Mouse (Mus musculus) neural tube, embryonic 11.5 days (tissue): ENCODE results near the gene Samd4. TPM values are rescaled to one million over a fixed set of nuclear protein-coding genes. Genes with fewer than 3 reads are reported as not detected.

ENCODE experiments used
- ATAC-seq: fragments of 200-750 bp; cut with Nextera tagmentation; 2 replicates; pipeline ENCODE4 v1.8.0; 2017; ENCODE audit warnings: moderate number of reproducible peaks, mild to moderate bottlenecking, moderate TSS enrichment, moderate library complexity; ENCODE audit not compliant: insufficient read depth, low FRiP score, low TSS enrichment
- DNase-seq: peaks from one replicate; pipeline ENCODE4 v3.0.0-alpha.2; 2015; ENCODE audit warnings: low spot score
- H3K27ac ChIP-seq: fragments of 300-500 bp; sonication (generic); 2 replicates; pipeline ENCODE4 v1.5.1; 2014; ENCODE audit warnings: low read depth, mild to moderate bottlenecking, low read length
- H3K27me3 ChIP-seq: fragments of 300-500 bp; sonication (generic); 2 replicates; pipeline ENCODE4 v1.6.1; 2014; ENCODE audit warnings: mild to moderate bottlenecking, low read length, mixed read lengths; ENCODE audit not compliant: control insufficient read depth, insufficient read depth
- H3K36me3 ChIP-seq: fragments of 300-500 bp; sonication (generic); 2 replicates; pipeline ENCODE4 v1.6.1; 2014; ENCODE audit warnings: mild to moderate bottlenecking, low read length, moderate library complexity, mixed read lengths; ENCODE audit not compliant: control insufficient read depth, insufficient read depth
- H3K4me1 ChIP-seq: fragments of 300-500 bp; sonication (generic); 2 replicates; pipeline ENCODE4 v1.6.1; 2014; ENCODE audit warnings: low read length, mixed read lengths; ENCODE audit not compliant: control insufficient read depth, insufficient read depth
- H3K4me2 ChIP-seq: fragments of 300-500 bp; sonication (generic); 2 replicates; pipeline ENCODE4 v1.6.1; 2014; ENCODE audit warnings: low read depth, mild to moderate bottlenecking, moderate library complexity
- H3K4me3 ChIP-seq: fragments of 300-500 bp; sonication (generic); 2 replicates; pipeline ENCODE4 v1.5.1; 2014; ENCODE audit warnings: low read depth, low read length
- H3K9ac ChIP-seq: fragments of 300-500 bp; sonication (generic); 2 replicates; pipeline ENCODE4 v1.6.1; 2014; ENCODE audit warnings: mild to moderate bottlenecking, low read length
- H3K9me3 ChIP-seq: fragments of 300-500 bp; sonication (generic); 2 replicates; pipeline ENCODE4 v1.6.1; 2016; ENCODE audit warnings: low read length; ENCODE audit not compliant: control insufficient read depth
- WGBS: fragments of 180-500 bp; shearing (Covaris S2); extraction: QIAGEN DNeasy Blood & Tissue Kit; methylation state at CpG from one replicate; pipeline ENCODE4 v1.1.7; 2014; 5-methylcytosine and 5-hydroxymethylcytosine counted together
- polyA plus RNA-seq: library from polyadenylated mRNA; unstranded; fragments of >200 nt; fragmentation: Nextera tagmentation; extraction: Ambion mirVana; gene quantifications from 2 replicates; pipeline ENCODE4 v1.2.1, GENCODE M21; 2014

The Samd4 gene
- polyA plus RNA-seq, 1 experiment from 2014 or later: 2.5 TPM

- 96% methylated on average over 5 of the region's 5 CpGs for WGBS
- ATAC-seq: no peak
- no peak for DNase-seq
- H3K36me3 ChIP-seq: no peaks in the 10 kb centered on the region
- no peak overlapping the region for H3K27ac ChIP-seq
- no peak overlapping the region for H3K4me3 ChIP-seq
- no peaks in the 10 kb centered on the region for H3K27me3 ChIP-seq
- H3K9ac ChIP-seq: no peak overlapping the region
- no peaks in the 10 kb centered on the region for H3K9me3 ChIP-seq
- no peak overlapping the region for H3K4me2 ChIP-seq
- no peaks in the 10 kb centered on the region for H3K4me1 ChIP-seq
Measured at GRCm38 (mm10) chr14:46917136-46917535, 34.5 kb downstream of the Samd4 start.

GRCm38 (mm10) chr14:46917581-46917980 lies 34.9 kb downstream of the Samd4 start:
- H3K9ac ChIP-seq: no peak overlapping the region
- H3K27ac ChIP-seq: no peak overlapping the region
- no peaks in the 10 kb centered on the region for H3K4me1 ChIP-seq
- no peak overlapping the region for H3K4me2 ChIP-seq
- H3K27me3 ChIP-seq: no peaks in the 10 kb centered on the region
- WGBS: 89% methylated on average over 3 of the region's 3 CpGs
- ATAC-seq (no peak), DNase-seq (no peak)
- no peaks in the 10 kb centered on the region for H3K36me3 ChIP-seq
- H3K9me3 ChIP-seq: no peaks in the 10 kb centered on the region
- no peak overlapping the region for H3K4me3 ChIP-seq

- no peaks in the 10 kb centered on the region for H3K27me3 ChIP-seq
- WGBS: 85% methylated on average over 5 of the region's 5 CpGs
- ATAC-seq (no peak), DNase-seq (no peak)
- H3K4me2 ChIP-seq: no peak overlapping the region
- no peak overlapping the region for H3K4me3 ChIP-seq
- H3K9ac ChIP-seq: no peak overlapping the region
- no peaks in the 10 kb centered on the region for H3K4me1 ChIP-seq
- no peaks in the 10 kb centered on the region for H3K36me3 ChIP-seq
- no peak overlapping the region for H3K27ac ChIP-seq
- H3K9me3 ChIP-seq: no peaks in the 10 kb centered on the region
Measured at GRCm38 (mm10) chr14:46920496-46920895, 37.8 kb downstream of the Samd4 start.

- no peaks in the 10 kb centered on the region for H3K27me3 ChIP-seq
Measured at GRCm38 (mm10) chr14:46921178-46921975, 38.7 kb downstream of the Samd4 start.

GRCm38 (mm10) chr14:46923931-46924330 lies 41.3 kb downstream of the Samd4 start:
- DNase-seq: no peak
- no peak for ATAC-seq
- no peaks in the 10 kb centered on the region for H3K9me3 ChIP-seq
- H3K4me3 ChIP-seq: no peak overlapping the region
- H3K4me2 ChIP-seq: no peak overlapping the region
- H3K36me3 ChIP-seq: no peaks in the 10 kb centered on the region
- H3K27ac ChIP-seq: no peak overlapping the region
- no peak overlapping the region for H3K9ac ChIP-seq
- 89% methylated on average over 10 of the region's 10 CpGs for WGBS
- H3K27me3 ChIP-seq: no peaks in the 10 kb centered on the region
- no peaks in the 10 kb centered on the region for H3K4me1 ChIP-seq

More at GRCm38 (mm10) chr14:46921178-46921975, 38.7 kb downstream of the Samd4 start:
- Histone ChIP-seq H3K4me2 (no peak overlapping the region), H3K9me3 (no peaks in the 10 kb centered on the region), H3K9ac (no peak overlapping the region), H3K4me3 (no peak overlapping the region), H3K4me1 (no peaks in the 10 kb centered on the region), H3K27ac (no peak overlapping the region), H3K36me3 (no peaks in the 10 kb centered on the region)
- WGBS: 78% methylated on average over 9 of the region's 9 CpGs
- DNase-seq: no peak
- ATAC-seq: no peak

- Histone ChIP-seq H3K9ac (no peak overlapping the region), H3K27ac (no peak overlapping the region), H3K4me3 (no peak overlapping the region), H3K36me3 (no peaks in the 10 kb centered on the region), H3K9me3 (no peaks in the 10 kb centered on the region), H3K4me1 (no peaks in the 10 kb centered on the region), H3K4me2 (no peak overlapping the region), H3K27me3 (no peaks in the 10 kb centered on the region)
- no peak for ATAC-seq
- WGBS: 94% methylated on average over 5 of the region's 5 CpGs
- no peak for DNase-seq
Measured at GRCm38 (mm10) chr14:46924422-46924821, 41.8 kb downstream of the Samd4 start.

- H3K4me3 ChIP-seq: no peak overlapping the region
- no peaks in the 10 kb centered on the region for H3K9me3 ChIP-seq
- no peak overlapping the region for H3K9ac ChIP-seq
- no peaks in the 10 kb centered on the region for H3K4me1 ChIP-seq
- H3K36me3 ChIP-seq: no peaks in the 10 kb centered on the region
- DNase-seq (no peak), ATAC-seq (no peak)
- no peaks in the 10 kb centered on the region for H3K27me3 ChIP-seq
- H3K27ac ChIP-seq: no peak overlapping the region
- 91% methylated on average over 6 of the region's 6 CpGs for WGBS
- no peak overlapping the region for H3K4me2 ChIP-seq
Measured at GRCm38 (mm10) chr14:46928556-46928955, 45.9 kb downstream of the Samd4 start.

GRCm38 (mm10) chr14:46932121-46932520 lies 49.5 kb downstream of the Samd4 start:
- WGBS: 89% methylated on average over 13 of the region's 13 CpGs
- H3K4me2 ChIP-seq: no peak overlapping the region
- no peaks in the 10 kb centered on the region for H3K36me3 ChIP-seq
- H3K9me3 ChIP-seq: no peaks in the 10 kb centered on the region
- H3K4me1 ChIP-seq: no peaks in the 10 kb centered on the region
- no peaks in the 10 kb centered on the region for H3K27me3 ChIP-seq
- DNase-seq (no peak), ATAC-seq (no peak)
- no peak overlapping the region for H3K9ac ChIP-seq
- H3K27ac ChIP-seq: no peak overlapping the region
- no peak overlapping the region for H3K4me3 ChIP-seq

GRCm38 (mm10) chr14:46932708-46933107 lies 50.1 kb downstream of the Samd4 start:
- no peaks in the 10 kb centered on the region for H3K36me3 ChIP-seq
- H3K4me2 ChIP-seq: no peak overlapping the region
- no peak for DNase-seq
- ATAC-seq: no peak
- no peaks in the 10 kb centered on the region for H3K4me1 ChIP-seq
- no peaks in the 10 kb centered on the region for H3K9me3 ChIP-seq
- no peak overlapping the region for H3K9ac ChIP-seq
- no peak overlapping the region for H3K4me3 ChIP-seq
- no peaks in the 10 kb centered on the region for H3K27me3 ChIP-seq
- H3K27ac ChIP-seq: no peak overlapping the region
- WGBS: 67% methylated on average over 6 of the region's 6 CpGs
